Mouse (Mus musculus) embryonic facial prominence, embryonic 15.5 days (tissue): ENCODE data around the gene 4933400A11Rik. TPM values are rescaled to one million over a fixed set of nuclear protein-coding genes. Genes with fewer than 3 reads are reported as not detected.

Experiments used
- ATAC-seq: fragments of 200-750 bp; cut with Nextera tagmentation; 2 replicates; pipeline ENCODE4 v1.8.0; 2017; ENCODE audit warnings: low read depth, moderate TSS enrichment; ENCODE audit not compliant: insufficient number of reproducible peaks, low FRiP score, low TSS enrichment
- H3K27ac ChIP-seq: fragments of 300-500 bp; sonication (generic); replicated peaks from 2 replicates; pipeline ENCODE4 v1.5.1; 2015; ENCODE audit warnings: mild to moderate bottlenecking, inconsistent platforms
- H3K27me3 ChIP-seq: fragments of 300-500 bp; sonication (generic); 2 replicates; pipeline ENCODE4 v1.6.1; 2015; ENCODE audit warnings: inconsistent platforms
- H3K36me3 ChIP-seq: fragments of 300-500 bp; sonication (generic); 2 replicates; pipeline ENCODE4 v1.6.1; 2015; ENCODE audit warnings: mild to moderate bottlenecking, inconsistent platforms
- H3K4me1 ChIP-seq: fragments of 300-500 bp; sonication (generic); 2 replicates; pipeline ENCODE4 v1.6.1; 2015; ENCODE audit warnings: inconsistent platforms
- H3K4me2 ChIP-seq: fragments of 300-500 bp; sonication (generic); replicated peaks from 2 replicates; pipeline ENCODE4 v1.6.1; 2015; ENCODE audit warnings: mild to moderate bottlenecking, inconsistent platforms
- H3K4me3 ChIP-seq: fragments of 300-500 bp; sonication (generic); replicated peaks from 2 replicates; pipeline ENCODE4 v1.5.1; 2015; ENCODE audit warnings: mild to moderate bottlenecking, inconsistent platforms
- H3K9ac ChIP-seq: fragments of 300-500 bp; sonication (generic); 2 replicates; pipeline ENCODE4 v1.6.1; 2015; ENCODE audit warnings: inconsistent platforms
- H3K9me3 ChIP-seq: fragments of 300-500 bp; sonication (generic); replicated peaks from 2 replicates; pipeline ENCODE4 v1.6.1; 2016; ENCODE audit warnings: inconsistent platforms
- WGBS: fragments of 180-500 bp; shearing (Covaris S2); methylation state at CpG from one replicate; pipeline ENCODE4 v1.1.7; 2015; 5-methylcytosine and 5-hydroxymethylcytosine counted together
- polyA plus RNA-seq: library from polyadenylated mRNA; unstranded; fragments of >200 nt; fragmentation: Nextera tagmentation; extraction: Ambion mirVana; gene quantifications from 2 replicates; pipeline ENCODE4 v1.2.1, GENCODE M21; 2015

The 4933400A11Rik gene
- not detected in 2 replicates for polyA plus RNA-seq

- no peak within 1 kb of the TSS for H3K4me2 ChIP-seq
- no peak for ATAC-seq
- no peak within 1 kb of the TSS for H3K9ac ChIP-seq
- H3K4me3 ChIP-seq = no peak within 1 kb of the TSS
- H3K9me3 ChIP-seq = no peaks in the 10 kb centered on the region
- 87% methylated on average over 3 of the region's 3 CpGs for WGBS
- no peak within 1 kb of the TSS for H3K27ac ChIP-seq
- no peaks in the 10 kb centered on the region for H3K4me1 ChIP-seq
- H3K36me3 ChIP-seq = no peaks in the 10 kb centered on the region
- 0 out of 2 replicates have a peak, but pooled peaks cover 2% of the 10 kb centered on the region for H3K27me3 ChIP-seq
Observed at GRCm38 (mm10) chrX:169779535-169779934, at the start of gene 4933400A11Rik. Gene 4933400A11Rik, minus strand, starts transcription at chrX:169779635.

- no peaks in the 10 kb centered on the region for H3K36me3 ChIP-seq
- H3K4me3 ChIP-seq = no peak overlapping the region
- H3K9ac ChIP-seq = no peak overlapping the region
- H3K9me3 ChIP-seq = no peaks in the 10 kb centered on the region
- WGBS = 31% methylated on average over 5 of the region's 5 CpGs
- no peak overlapping the region for H3K27ac ChIP-seq
- H3K27me3 ChIP-seq = no peaks in the 10 kb centered on the region
- no peaks in the 10 kb centered on the region for H3K4me1 ChIP-seq
- no peak overlapping the region for H3K4me2 ChIP-seq
- no peak for ATAC-seq
Observed at GRCm38 (mm10) chrX:169828136-169828535, 48.7 kb upstream of the 4933400A11Rik start.

GRCm38 (mm10) chrX:169827720-169828119, 48.3 kb upstream of the 4933400A11Rik start:
- WGBS = 45% methylated on average over 7 of the region's 7 CpGs
- Histone ChIP-seq H3K4me2 (no peak overlapping the region), H3K4me3 (no peak overlapping the region), H3K9me3 (no peaks in the 10 kb centered on the region), H3K27me3 (no peaks in the 10 kb centered on the region), H3K36me3 (no peaks in the 10 kb centered on the region), H3K27ac (no peak overlapping the region), H3K9ac (no peak overlapping the region), H3K4me1 (no peaks in the 10 kb centered on the region)
- no peak for ATAC-seq

GRCm38 (mm10) chrX:169826947-169827346, 47.5 kb upstream of the 4933400A11Rik start:
- Histone ChIP-seq H3K4me1 (no peaks in the 10 kb centered on the region), H3K9me3 (no peaks in the 10 kb centered on the region), H3K4me3 (no peak overlapping the region), H3K4me2 (no peak overlapping the region), H3K36me3 (no peaks in the 10 kb centered on the region), H3K9ac (no peak overlapping the region), H3K27ac (no peak overlapping the region), H3K27me3 (no peaks in the 10 kb centered on the region)
- WGBS = 79% methylated on average over 10 of the region's 10 CpGs
- ATAC-seq = no peak

DNA sequence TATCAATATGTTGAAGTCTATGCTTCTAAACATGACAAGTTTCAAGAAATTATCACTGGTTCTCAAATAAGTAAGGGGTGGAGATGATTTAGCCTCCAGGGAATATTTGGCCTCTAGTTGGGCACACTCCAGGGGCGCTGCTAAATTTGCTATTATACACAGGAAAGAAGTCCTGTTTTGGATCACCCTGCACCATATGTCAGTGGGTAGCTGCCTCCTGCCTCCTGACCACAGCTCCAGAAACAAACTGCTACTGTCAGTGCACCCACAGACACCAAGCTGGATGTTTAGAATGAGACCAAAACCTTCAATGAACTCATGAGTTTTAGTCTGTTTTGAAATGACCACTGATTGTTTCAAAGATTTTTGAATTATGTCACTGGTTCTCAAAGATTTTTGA, 34.2 kb upstream of the 4933400A11Rik start:
- ATAC-seq = no peak
- 30% methylated on average over 1 of the region's 1 CpGs for WGBS
- H3K4me3 ChIP-seq = no peak overlapping the region

GRCm38 (mm10) chrX:169811783-169812182, 32.3 kb upstream of the 4933400A11Rik start:
- H3K27ac ChIP-seq = no peak overlapping the region
- no peaks in the 10 kb centered on the region for H3K27me3 ChIP-seq
- no peak overlapping the region for H3K4me3 ChIP-seq
- WGBS = 82% methylated on average over 2 of the region's 2 CpGs
- no peaks in the 10 kb centered on the region for H3K9me3 ChIP-seq
- H3K36me3 ChIP-seq = no peaks in the 10 kb centered on the region
- H3K4me1 ChIP-seq = no peaks in the 10 kb centered on the region
- no peak for ATAC-seq
- no peak overlapping the region for H3K9ac ChIP-seq
- no peak overlapping the region for H3K4me2 ChIP-seq

More for the DNA sequence above, 34.2 kb upstream of the 4933400A11Rik start:
- no peaks in the 10 kb centered on the region for H3K27me3 ChIP-seq
- H3K4me2 ChIP-seq = no peak overlapping the region
- no peaks in the 10 kb centered on the region for H3K36me3 ChIP-seq
- no peak overlapping the region for H3K27ac ChIP-seq
- H3K9me3 ChIP-seq = no peaks in the 10 kb centered on the region
- no peak overlapping the region for H3K9ac ChIP-seq
- no peaks in the 10 kb centered on the region for H3K4me1 ChIP-seq

DNA sequence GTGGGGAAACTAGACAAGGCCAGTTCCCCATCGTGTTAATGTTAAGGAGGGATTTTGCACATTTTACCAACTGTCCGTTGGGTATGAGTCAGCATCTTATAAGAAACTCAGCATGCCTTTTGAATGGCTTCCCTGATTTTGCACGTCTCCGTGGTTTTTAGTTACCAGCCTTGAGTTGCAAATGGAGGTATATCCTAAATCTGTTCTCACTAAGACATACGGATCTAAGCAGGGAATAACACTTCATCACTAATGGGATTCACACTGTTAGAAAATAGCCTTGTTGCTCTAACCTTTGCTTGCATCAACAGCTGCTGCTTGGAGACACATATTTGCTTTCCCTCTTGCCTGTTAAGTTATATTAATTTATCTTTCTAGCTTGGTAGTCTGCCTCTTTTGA, 31.9 kb upstream of the 4933400A11Rik start:
- 66% methylated on average over 5 of the region's 5 CpGs for WGBS
- no peak overlapping the region for H3K9ac ChIP-seq

DNA sequence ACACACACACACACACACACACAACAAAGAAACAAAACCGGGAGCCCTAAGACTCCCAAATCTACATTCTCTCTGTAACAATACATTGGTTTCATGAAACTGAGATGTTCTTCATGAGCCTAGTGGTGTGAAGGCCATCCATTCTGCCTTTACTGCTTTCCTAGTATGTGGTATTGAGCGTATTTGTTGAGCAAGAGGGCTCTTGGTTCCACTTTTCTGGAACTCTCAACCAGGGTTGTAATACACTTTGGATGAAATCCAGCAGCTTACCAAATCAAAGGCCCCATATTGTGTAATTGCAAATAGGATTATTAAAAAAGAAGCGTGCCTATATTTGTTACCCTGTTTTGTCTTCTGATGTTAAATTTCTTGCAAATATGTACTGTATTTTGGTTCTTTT, 28.3 kb upstream of the 4933400A11Rik start:
- H3K27ac ChIP-seq = no peak overlapping the region
- H3K4me1 ChIP-seq = no peaks in the 10 kb centered on the region
- H3K36me3 ChIP-seq = no peaks in the 10 kb centered on the region
- H3K4me3 ChIP-seq = no peak overlapping the region
- H3K9ac ChIP-seq = no peak overlapping the region
- 76% methylated on average over 3 of the region's 3 CpGs for WGBS
- H3K9me3 ChIP-seq = no peaks in the 10 kb centered on the region
- no peak overlapping the region for H3K4me2 ChIP-seq
- ATAC-seq = no peak
- H3K27me3 ChIP-seq = no peaks in the 10 kb centered on the region

More for the DNA sequence above, 31.9 kb upstream of the 4933400A11Rik start:
- Histone ChIP-seq H3K4me3 (no peak overlapping the region), H3K27me3 (no peaks in the 10 kb centered on the region), H3K9me3 (no peaks in the 10 kb centered on the region), H3K4me2 (no peak overlapping the region), H3K36me3 (no peaks in the 10 kb centered on the region), H3K27ac (no peak overlapping the region), H3K4me1 (no peaks in the 10 kb centered on the region)
- ATAC-seq = no peak

- Histone ChIP-seq H3K27me3 (no peaks in the 10 kb centered on the region), H3K4me3 (no peak overlapping the region), H3K4me1 (no peaks in the 10 kb centered on the region), H3K36me3 (no peaks in the 10 kb centered on the region), H3K9me3 (no peaks in the 10 kb centered on the region), H3K4me2 (no peak overlapping the region), H3K27ac (no peak overlapping the region), H3K9ac (no peak overlapping the region)
- ATAC-seq = no peak
- 66% methylated on average over 5 of the region's 5 CpGs for WGBS
Observed at GRCm38 (mm10) chrX:169805791-169806190, 26.4 kb upstream of the 4933400A11Rik start.

DNA sequence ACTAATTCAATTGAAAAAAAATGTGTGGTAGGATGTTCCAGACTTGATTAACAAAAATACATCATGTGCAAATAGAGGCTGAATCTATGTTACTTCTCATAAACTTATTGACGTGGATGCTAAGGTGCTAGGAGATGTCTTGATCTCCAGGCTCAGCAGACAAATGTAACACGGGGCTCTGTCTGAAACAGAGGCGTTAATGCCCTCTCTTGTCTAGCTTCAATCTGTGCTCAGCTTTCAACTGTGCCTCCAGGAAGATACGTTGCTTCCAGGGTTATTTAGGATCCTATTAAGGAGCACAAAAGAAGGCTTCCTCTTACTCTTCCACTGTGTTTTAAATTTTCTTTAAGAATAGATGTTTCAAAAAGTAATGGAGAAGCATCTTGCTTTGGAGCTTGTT, 20.8 kb upstream of the 4933400A11Rik start:
- Histone ChIP-seq H3K4me1 (no peaks in the 10 kb centered on the region), H3K4me2 (no peak overlapping the region), H3K4me3 (no peak overlapping the region), H3K9me3 (no peaks in the 10 kb centered on the region), H3K27ac (no peak overlapping the region), H3K9ac (no peak overlapping the region), H3K36me3 (no peaks in the 10 kb centered on the region), H3K27me3 (no peaks in the 10 kb centered on the region)
- ATAC-seq = no peak
- 34% methylated on average over 4 of the region's 4 CpGs for WGBS

- Histone ChIP-seq H3K4me2 (0 out of 2 replicates have a peak overlapping the region, but pooled peaks have one; percentile 17), H3K4me3 (peak overlapping the region; percentile 33), H3K36me3 (no peaks in the 10 kb centered on the region), H3K9me3 (no peaks in the 10 kb centered on the region), H3K4me1 (0 out of 2 replicates have a peak, but pooled peaks cover 3% of the 10 kb centered on the region), H3K9ac (no peak overlapping the region), H3K27ac (no peak overlapping the region), H3K27me3 (no peaks in the 10 kb centered on the region)
- WGBS = 11% methylated on average over 11 of the region's 11 CpGs
- no peak for ATAC-seq
Observed at GRCm38 (mm10) chrX:169798987-169799680, 19.7 kb upstream of the 4933400A11Rik start.

DNA sequence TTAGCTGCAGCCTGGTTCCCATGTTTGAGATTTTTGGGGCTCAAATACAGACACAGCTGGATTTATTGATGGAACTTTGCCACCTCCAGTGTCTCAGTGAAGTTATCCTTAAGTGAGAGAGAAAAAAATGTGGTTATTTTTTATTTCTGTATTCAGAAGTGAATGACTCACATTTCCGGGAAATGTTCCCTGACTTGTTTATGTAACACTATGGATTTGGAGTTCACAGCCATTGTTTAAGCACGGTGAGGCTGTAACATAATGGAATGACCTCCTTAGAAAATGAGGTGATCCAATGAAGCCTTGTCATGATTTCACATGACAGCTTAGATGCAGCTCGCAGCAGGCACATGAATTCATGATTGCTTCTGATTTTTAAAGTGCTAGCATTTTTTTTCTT, 17.7 kb upstream of the 4933400A11Rik start:
- 52% methylated on average over 3 of the region's 3 CpGs for WGBS
- Histone ChIP-seq H3K4me1 (0 out of 2 replicates have a peak, but pooled peaks cover 3% of the 10 kb centered on the region), H3K27me3 (no peaks in the 10 kb centered on the region), H3K36me3 (no peaks in the 10 kb centered on the region), H3K9ac (no peak overlapping the region), H3K9me3 (no peaks in the 10 kb centered on the region), H3K27ac (no peak overlapping the region), H3K4me3 (no peak overlapping the region), H3K4me2 (no peak overlapping the region)
- no peak for ATAC-seq
